Mouse (Mus musculus) cerebellum, adult 2 months (tissue): ENCODE data around the gene Arhgef38. TPM values are rescaled to one million over a fixed set of nuclear protein-coding genes. Genes with fewer than 3 reads are reported as not detected.

Source experiments
- DNase-seq, 2 experiments: peaks; one replicate each; pipeline ENCODE4 v3.0.0; 2021
- H3K27ac ChIP-seq: fragments of 200-500 bp; 2 replicates; pipeline ENCODE4 v1.5.1; 2012; ENCODE audit warnings: low read length, control low read depth, inconsistent platforms; ENCODE audit not compliant: insufficient read depth
- H3K27me3 ChIP-seq: fragments of 200-500 bp; 2 replicates; pipeline ENCODE4 v1.6.1; 2012; ENCODE audit warnings: inconsistent platforms, mild to moderate bottlenecking, low read length, moderate library complexity; ENCODE audit not compliant: control insufficient read depth, insufficient read depth
- H3K4me1 ChIP-seq: fragments of 200-500 bp; 2 replicates; pipeline ENCODE4 v1.6.1; 2011; ENCODE audit warnings: low read length; ENCODE audit not compliant: control insufficient read depth, insufficient read depth
- H3K4me3 ChIP-seq: fragments of 200-500 bp; replicated peaks from 2 replicates; pipeline ENCODE3; 2011; ENCODE audit warnings: mild to moderate bottlenecking, low read depth, low read length, control low read depth; ENCODE audit not compliant: insufficient read depth
- CTCF ChIP-seq: fragments of 200-500 bp; IDR thresholded peaks from 2 replicates; pipeline ENCODE4 v1.5.1; 2011; ENCODE audit warnings: low read depth, mild to moderate bottlenecking, control low read depth, low read length, moderate library complexity, borderline replicate concordance; ENCODE audit not compliant: insufficient read depth
- POLR2A ChIP-seq: fragments of 200-500 bp; IDR thresholded peaks from 2 replicates; pipeline ENCODE4 v1.6.1; 2011; ENCODE audit warnings: low read length, control low read depth, borderline replicate concordance; ENCODE audit not compliant: insufficient read depth
- WGBS: fragments of 180-500 bp; shearing (Covaris S2); methylation state at CpG from one replicate; pipeline ENCODE4 v1.1.7; 2018; 5-methylcytosine and 5-hydroxymethylcytosine counted together
- polyA plus RNA-seq: library from polyadenylated mRNA; depleted of rRNA; stranded (reverse); fragments of >200 nt; gene quantifications from 2 replicates; pipeline ENCODE4 v1.2.3, GENCODE M21; 2012; rRNA removed

The Arhgef38 gene
- polyA plus RNA-seq: 0.08 and 0.41 TPM in 2 replicates

- Histone ChIP-seq H3K27ac (no peak within 1 kb of the TSS), H3K4me1 (no peaks in the 10 kb centered on the region), H3K4me3 (no peak within 1 kb of the TSS), H3K27me3 (no peaks in the 10 kb centered on the region)
- WGBS: 56% methylated on average over 12 of the region's 12 CpGs
- DNase-seq: no peak
- TF ChIP-seq POLR2A (no peak), CTCF (no peak)
These were observed at the start of gene Arhgef38 for GRCm38 (mm10) chr3:133234821-133235295. Gene Arhgef38 (minus strand): TSS chr3:133234949.

GRCm38 (mm10) chr3:133271887-133272286 is 37.1 kb upstream of the Arhgef38 start:
- Histone ChIP-seq H3K4me1 (no peaks in the 10 kb centered on the region), H3K27ac (no peak overlapping the region), H3K27me3 (no peaks in the 10 kb centered on the region), H3K4me3 (no peak overlapping the region)
- TF ChIP-seq CTCF (peak; percentile 66), POLR2A (no peak)
- WGBS: 8% methylated on average over 3 of the region's 3 CpGs
- DNase-seq: peak; percentile 73 to 74

- 85% methylated on average over 2 of the region's 2 CpGs for WGBS
- TF ChIP-seq CTCF (no peak), POLR2A (no peak)
- Histone ChIP-seq H3K27me3 (no peaks in the 10 kb centered on the region), H3K4me1 (no peaks in the 10 kb centered on the region), H3K27ac (no peak overlapping the region), H3K4me3 (no peak overlapping the region)
- no peak for DNase-seq
These were observed 24.1 kb upstream of the Arhgef38 start for GRCm38 (mm10) chr3:133258860-133259259.

- 85% methylated on average over 4 of the region's 4 CpGs for WGBS
- Histone ChIP-seq H3K27ac (no peak overlapping the region), H3K4me1 (no peaks in the 10 kb centered on the region), H3K27me3 (no peaks in the 10 kb centered on the region), H3K4me3 (no peak overlapping the region)
- TF ChIP-seq POLR2A (no peak), CTCF (no peak)
- no peak for DNase-seq
These were observed 21.1 kb upstream of the Arhgef38 start for GRCm38 (mm10) chr3:133255842-133256241.

GRCm38 (mm10) chr3:133244027-133244426 is 9.3 kb upstream of the Arhgef38 start:
- no peak overlapping the region for H3K4me3 ChIP-seq
- H3K27ac ChIP-seq: no peak overlapping the region
- H3K27me3 ChIP-seq: no peaks in the 10 kb centered on the region
- no peak for DNase-seq
- TF ChIP-seq POLR2A: no peak
- TF ChIP-seq CTCF: no peak
- no peaks in the 10 kb centered on the region for H3K4me1 ChIP-seq
- 66% methylated on average over 9 of the region's 9 CpGs for WGBS

- WGBS: 80% methylated on average over 1 of the region's 1 CpGs
- H3K27ac ChIP-seq: no peak overlapping the region
- TF ChIP-seq POLR2A: no peak
- no peak for TF ChIP-seq CTCF
These were observed 7.2 kb upstream of the Arhgef38 start for GRCm38 (mm10) chr3:133241916-133242315.

GRCm38 (mm10) chr3:133233993-133234392 is 756 bp downstream of the Arhgef38 start:
- Histone ChIP-seq H3K27me3 (no peaks in the 10 kb centered on the region), H3K4me1 (no peaks in the 10 kb centered on the region), H3K4me3 (no peak overlapping the region), H3K27ac (no peak overlapping the region)
- 59% methylated on average over 9 of the region's 9 CpGs for WGBS
- no peak for DNase-seq
- TF ChIP-seq CTCF (no peak), POLR2A (no peak)

More at GRCm38 (mm10) chr3:133241916-133242315, 7.2 kb upstream of the Arhgef38 start:
- H3K4me1 ChIP-seq: no peaks in the 10 kb centered on the region
- H3K27me3 ChIP-seq: no peaks in the 10 kb centered on the region
- no peak overlapping the region for H3K4me3 ChIP-seq
- no peak for DNase-seq

- DNase-seq: no peak
- no peaks in the 10 kb centered on the region for H3K27me3 ChIP-seq
- H3K27ac ChIP-seq: no peak overlapping the region
- 88% methylated on average over 2 of the region's 2 CpGs for WGBS
- no peaks in the 10 kb centered on the region for H3K4me1 ChIP-seq
- H3K4me3 ChIP-seq: no peak overlapping the region
- no peak for TF ChIP-seq POLR2A
- TF ChIP-seq CTCF: no peak
These were observed 4.3 kb downstream of the Arhgef38 start for GRCm38 (mm10) chr3:133230427-133230826.

- TF ChIP-seq CTCF: no peak
- TF ChIP-seq POLR2A: no peak
- Histone ChIP-seq H3K4me3 (no peak overlapping the region), H3K27me3 (no peaks in the 10 kb centered on the region), H3K4me1 (no peaks in the 10 kb centered on the region), H3K27ac (no peak overlapping the region)
- DNase-seq: no peak
These were observed 5.2 kb downstream of the Arhgef38 start for GRCm38 (mm10) chr3:133229594-133229993.
